Mouse (Mus musculus) thymus, adult 2 months (tissue): ENCODE measurements around the gene Rab24.

ENCODE experiments used
- CTCF ChIP-seq: fragments of 200-500 bp; IDR thresholded peaks from 2 replicates; pipeline ENCODE4 v1.5.1; 2012; ENCODE audit warnings: mild to moderate bottlenecking, control low read depth, low read length, moderate library complexity, borderline replicate concordance; ENCODE audit not compliant: control insufficient read depth, poor library complexity, insufficient read depth; ENCODE audit errors: extremely low read depth
- POLR2A ChIP-seq: fragments of 200-500 bp; IDR thresholded peaks from 2 replicates; pipeline ENCODE4 v1.6.1; 2012; ENCODE audit warnings: mild to moderate bottlenecking, low read length, control low read depth, moderate library complexity; ENCODE audit not compliant: control insufficient read depth, poor library complexity, insufficient read depth; ENCODE audit errors: extremely low read depth

- TF ChIP-seq CTCF (no peak), POLR2A (no peak)
Observed at GRCm38 (mm10) chr13:55338131-55339054, 16.6 kb upstream of the Rab24 start.
